Mouse (Mus musculus): ENCODE measurements around the gene Gm10277. TPM values are rescaled to one million over a fixed set of nuclear protein-coding genes. Genes with fewer than 3 reads are reported as not detected.

The Gm10277 gene
- polyA plus RNA-seq, 1 experiment from 2014 or later, result 1.4 TPM

DNA sequence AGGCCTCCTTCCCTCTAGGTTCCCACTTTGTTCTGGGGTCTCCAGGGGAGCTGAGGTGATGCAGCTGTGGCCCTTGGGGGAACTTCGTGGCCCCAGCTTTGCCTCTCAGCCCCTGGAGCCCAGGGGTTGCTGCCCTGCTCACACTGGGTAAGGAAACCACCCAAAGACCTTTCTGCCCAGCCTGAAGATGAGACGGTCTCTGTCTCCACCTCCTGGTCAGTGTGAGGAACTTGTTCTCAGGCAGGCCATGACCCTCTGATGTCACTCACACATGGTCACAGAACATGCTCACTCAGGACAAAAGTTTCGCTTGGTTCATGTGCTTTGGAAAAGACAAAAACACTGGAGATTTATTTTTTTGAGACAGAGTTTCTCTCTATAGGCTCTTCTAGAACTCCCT, 28.5 kb upstream of the Gm10277 start:
- no peaks in the 10 kb centered on the region for H3K27me3 ChIP-seq (ENCODE audit: low read depth, poor library complexity, severe bottlenecking)
- no peaks in the 10 kb centered on the region for H3K4me1 ChIP-seq
- no peak overlapping the region for H3K4me3 ChIP-seq
- H3K36me3 ChIP-seq, result peaks cover 43% of the 10 kb centered on the region
- H3K9me3 ChIP-seq (replicated peaks), result no peaks in the 10 kb centered on the region
- H3K27ac ChIP-seq, result no peak overlapping the region
- DNase-seq (ENCODE audit: low spot score), result peak; percentile 78
- 19% methylated on average over 3 of the region's 3 CpGs for WGBS

DNA sequence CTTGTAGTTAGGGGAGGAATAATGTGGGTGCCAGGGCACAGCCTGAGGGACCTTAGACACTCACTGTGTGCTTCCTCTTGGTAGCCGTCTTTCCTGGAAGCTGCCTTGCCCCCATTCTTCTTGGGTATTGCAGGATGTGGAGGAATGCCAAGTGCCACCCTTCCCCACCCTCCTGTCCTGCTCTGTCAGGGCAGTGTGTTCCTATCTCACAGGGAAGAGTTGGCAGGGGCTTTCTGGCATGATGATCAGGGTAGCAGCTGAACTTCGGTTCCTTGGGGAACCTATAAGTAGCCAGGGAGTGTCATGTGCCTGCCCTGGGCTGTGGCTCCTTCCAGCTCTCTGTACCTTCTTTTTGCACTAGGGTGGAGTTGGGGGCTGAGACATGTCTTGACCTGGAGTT, 26.4 kb upstream of the Gm10277 start:
- Histone ChIP-seq H3K4me1 (peaks cover 5% of the 10 kb centered on the region; the same call in 1 of the 2 replicates), H3K27ac (no peak overlapping the region), H3K9me3 (replicated peaks) (no peaks in the 10 kb centered on the region), H3K27me3 (ENCODE audit: low read depth, poor library complexity, severe bottlenecking) (no peaks in the 10 kb centered on the region), H3K4me3 (no peak overlapping the region), H3K36me3 (peaks cover 25% of the 10 kb centered on the region)
- 86% methylated on average over 2 of the region's 2 CpGs for WGBS
- no peak for DNase-seq (ENCODE audit: low spot score)

DNA sequence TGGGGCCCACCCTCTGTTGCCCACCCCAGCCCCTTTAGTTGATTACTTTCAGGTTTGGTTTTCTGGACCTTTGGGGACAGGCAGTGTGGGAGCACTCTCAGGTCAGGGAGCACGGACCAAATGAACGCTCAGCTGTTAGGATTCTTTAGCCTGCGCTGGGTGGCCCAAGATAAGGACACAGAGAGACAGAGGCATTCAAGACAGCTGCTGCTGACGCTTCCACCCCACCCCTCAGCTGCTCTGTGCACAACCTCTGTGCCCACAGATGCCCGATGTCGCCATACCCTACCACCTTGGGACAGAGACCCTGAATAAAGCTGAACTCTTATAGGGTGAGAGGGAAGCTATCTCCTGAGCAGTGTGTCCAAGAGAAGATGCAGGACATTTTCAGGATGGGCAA, 22.5 kb upstream of the Gm10277 start:
- no peaks in the 10 kb centered on the region for H3K27me3 ChIP-seq (ENCODE audit: low read depth, poor library complexity, severe bottlenecking)
- no peak for DNase-seq (ENCODE audit: low spot score)
- WGBS, result 89% methylated on average over 6 of the region's 6 CpGs
- peaks cover 9% of the 10 kb centered on the region for H3K36me3 ChIP-seq
- no peak overlapping the region for H3K27ac ChIP-seq
- no peaks in the 10 kb centered on the region for H3K9me3 ChIP-seq (replicated peaks)
- H3K4me3 ChIP-seq, result no peak overlapping the region
- H3K4me1 ChIP-seq, result peaks cover 16% of the 10 kb centered on the region; the same call in 1 of the 2 replicates

DNA sequence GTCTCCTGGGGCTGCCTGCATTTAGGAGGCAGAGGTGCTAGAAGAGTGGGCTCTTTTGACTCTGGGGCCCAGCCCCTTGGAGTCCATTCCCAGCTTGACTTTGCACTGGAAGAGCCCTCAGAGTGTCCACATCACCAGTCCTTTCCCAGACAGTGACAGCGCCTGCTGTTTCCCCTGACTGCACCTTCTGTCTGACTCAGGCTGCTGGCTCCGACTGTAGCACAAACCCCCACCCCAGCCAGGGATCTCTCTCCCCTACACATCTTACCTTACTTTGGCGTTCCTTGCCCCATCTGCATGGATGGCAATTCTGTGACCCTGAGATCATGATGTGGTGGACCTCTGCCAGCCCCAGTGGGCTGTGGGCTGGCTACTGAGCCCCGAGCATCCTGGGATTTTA, 21.7 kb upstream of the Gm10277 start:
- no peak for DNase-seq (ENCODE audit: low spot score)
- Histone ChIP-seq H3K36me3 (peaks cover 9% of the 10 kb centered on the region), H3K4me3 (no peak overlapping the region), H3K27me3 (ENCODE audit: low read depth, poor library complexity, severe bottlenecking) (no peaks in the 10 kb centered on the region), H3K4me1 (peaks cover 16% of the 10 kb centered on the region; the same call in 1 of the 2 replicates), H3K9me3 (replicated peaks) (no peaks in the 10 kb centered on the region), H3K27ac (no peak overlapping the region)
- 81% methylated on average over 4 of the region's 4 CpGs for WGBS

DNA sequence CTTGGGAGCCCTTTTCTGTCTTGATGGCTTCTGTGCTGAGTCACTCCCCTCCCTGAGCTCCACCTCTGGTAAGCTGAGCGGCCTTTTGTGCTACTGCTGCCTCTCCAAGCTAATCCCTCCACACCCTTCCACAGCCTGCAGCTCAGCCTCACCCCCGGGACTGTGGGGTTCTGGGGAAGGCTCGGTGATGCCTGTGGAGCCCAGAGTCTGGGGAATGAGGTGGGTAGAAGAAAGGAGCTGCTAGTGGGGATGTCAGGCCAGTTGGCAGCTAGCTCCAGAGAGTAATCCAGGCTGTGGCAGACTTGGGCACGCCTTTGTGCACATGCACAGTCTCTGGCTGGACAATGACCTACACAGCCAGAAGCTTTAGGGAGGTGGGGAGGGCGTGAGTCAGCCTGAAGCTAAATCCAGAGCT, 20.5 kb upstream of the Gm10277 start:
- no peak overlapping the region for H3K27ac ChIP-seq
- WGBS, result 53% methylated on average over 5 of the region's 5 CpGs
- no peaks in the 10 kb centered on the region for H3K9me3 ChIP-seq (replicated peaks)
- no peak for DNase-seq (ENCODE audit: low spot score)
- no peaks in the 10 kb centered on the region for H3K27me3 ChIP-seq (ENCODE audit: low read depth, poor library complexity, severe bottlenecking)
- peaks cover 16% of the 10 kb centered on the region; the same call in 1 of the 2 replicates for H3K4me1 ChIP-seq
- H3K4me3 ChIP-seq, result no peak overlapping the region
- peaks cover 9% of the 10 kb centered on the region for H3K36me3 ChIP-seq

DNA sequence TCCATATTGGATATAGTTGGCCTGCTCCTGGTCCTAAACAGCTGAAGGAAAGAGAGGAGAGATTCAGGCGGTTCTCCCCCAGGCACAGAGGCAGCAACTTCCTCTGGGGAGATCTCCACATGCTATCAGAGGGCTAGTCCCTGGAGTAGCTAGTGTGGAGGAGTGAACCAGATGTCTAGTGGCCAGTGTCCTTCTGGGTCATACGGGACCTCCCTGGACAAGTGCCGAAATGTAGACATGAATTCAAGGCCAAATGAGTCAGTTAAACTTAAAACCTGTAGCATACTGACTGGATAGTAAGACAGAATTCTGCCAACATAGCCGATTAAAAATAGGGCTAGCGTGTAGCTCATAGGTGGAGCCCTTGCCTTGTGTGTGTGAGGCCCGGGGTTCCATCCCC, 19.3 kb upstream of the Gm10277 start:
- Histone ChIP-seq H3K9me3 (replicated peaks) (no peaks in the 10 kb centered on the region), H3K4me3 (no peak overlapping the region), H3K27ac (no peak overlapping the region), H3K27me3 (ENCODE audit: low read depth, poor library complexity, severe bottlenecking) (no peaks in the 10 kb centered on the region), H3K4me1 (peaks cover 26% of the 10 kb centered on the region), H3K36me3 (no peaks in the 10 kb centered on the region; the same call in 1 of the 2 replicates)
- DNase-seq (ENCODE audit: low spot score), result no peak
- WGBS, result 80% methylated on average over 6 of the region's 6 CpGs

DNA sequence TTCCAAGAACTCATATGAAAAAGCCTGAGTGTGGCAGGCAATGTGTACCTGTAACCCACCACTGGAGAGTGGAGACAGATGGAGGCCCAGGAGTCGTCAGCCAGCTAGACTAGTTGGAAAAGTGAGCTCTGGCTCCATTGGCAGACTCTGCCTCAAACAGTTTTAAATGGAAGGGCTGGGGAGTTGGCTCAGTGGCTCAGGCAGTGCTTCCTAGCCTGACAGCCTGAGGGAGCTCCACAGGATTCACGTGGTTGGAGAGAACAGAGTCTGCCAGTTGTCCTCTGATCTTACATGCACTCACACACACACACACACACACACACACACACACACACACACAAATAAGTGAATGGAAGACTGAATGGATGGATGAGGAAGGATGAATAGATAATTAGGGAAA, 18.7 kb upstream of the Gm10277 start:
- WGBS, result 15% methylated on average over 2 of the region's 2 CpGs
- no peak overlapping the region for H3K4me3 ChIP-seq
- H3K27ac ChIP-seq, result no peak overlapping the region
- no peaks in the 10 kb centered on the region; the same call in 1 of the 2 replicates for H3K36me3 ChIP-seq
- H3K9me3 ChIP-seq (replicated peaks), result no peaks in the 10 kb centered on the region
- DNase-seq (ENCODE audit: low spot score), result no peak
- no peaks in the 10 kb centered on the region for H3K27me3 ChIP-seq (ENCODE audit: low read depth, poor library complexity, severe bottlenecking)
- peaks cover 31% of the 10 kb centered on the region for H3K4me1 ChIP-seq

DNA sequence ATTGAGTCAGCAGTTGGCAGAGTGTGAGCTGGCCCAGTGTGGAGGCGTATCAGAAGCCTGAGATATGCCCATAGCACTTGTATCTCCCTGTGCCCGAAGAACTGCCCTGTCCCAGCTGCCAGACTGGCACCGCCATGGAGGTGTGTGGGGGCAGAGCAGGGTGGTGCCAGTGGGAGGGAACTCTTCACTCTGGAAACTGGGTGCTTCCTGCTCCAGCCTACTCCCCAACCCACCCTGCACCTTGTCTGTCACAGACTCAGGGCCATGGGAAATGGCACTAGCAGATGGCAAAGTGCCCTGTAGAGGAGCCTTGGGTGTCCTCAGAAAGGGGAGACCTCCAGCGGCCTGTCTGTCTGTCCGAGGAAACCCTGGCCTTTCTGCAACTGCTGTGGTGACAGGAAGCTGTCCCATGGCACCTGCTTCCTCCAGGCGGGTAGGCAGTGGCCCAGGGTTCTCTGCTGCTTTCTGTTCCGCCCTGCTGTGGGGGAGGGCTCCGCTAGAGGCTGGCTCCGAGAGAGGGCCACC, 14.9 kb upstream of the Gm10277 start:
- no peaks in the 10 kb centered on the region for H3K27me3 ChIP-seq (ENCODE audit: low read depth, poor library complexity, severe bottlenecking)
- H3K4me1 ChIP-seq, result peaks cover 36% of the 10 kb centered on the region

DNA sequence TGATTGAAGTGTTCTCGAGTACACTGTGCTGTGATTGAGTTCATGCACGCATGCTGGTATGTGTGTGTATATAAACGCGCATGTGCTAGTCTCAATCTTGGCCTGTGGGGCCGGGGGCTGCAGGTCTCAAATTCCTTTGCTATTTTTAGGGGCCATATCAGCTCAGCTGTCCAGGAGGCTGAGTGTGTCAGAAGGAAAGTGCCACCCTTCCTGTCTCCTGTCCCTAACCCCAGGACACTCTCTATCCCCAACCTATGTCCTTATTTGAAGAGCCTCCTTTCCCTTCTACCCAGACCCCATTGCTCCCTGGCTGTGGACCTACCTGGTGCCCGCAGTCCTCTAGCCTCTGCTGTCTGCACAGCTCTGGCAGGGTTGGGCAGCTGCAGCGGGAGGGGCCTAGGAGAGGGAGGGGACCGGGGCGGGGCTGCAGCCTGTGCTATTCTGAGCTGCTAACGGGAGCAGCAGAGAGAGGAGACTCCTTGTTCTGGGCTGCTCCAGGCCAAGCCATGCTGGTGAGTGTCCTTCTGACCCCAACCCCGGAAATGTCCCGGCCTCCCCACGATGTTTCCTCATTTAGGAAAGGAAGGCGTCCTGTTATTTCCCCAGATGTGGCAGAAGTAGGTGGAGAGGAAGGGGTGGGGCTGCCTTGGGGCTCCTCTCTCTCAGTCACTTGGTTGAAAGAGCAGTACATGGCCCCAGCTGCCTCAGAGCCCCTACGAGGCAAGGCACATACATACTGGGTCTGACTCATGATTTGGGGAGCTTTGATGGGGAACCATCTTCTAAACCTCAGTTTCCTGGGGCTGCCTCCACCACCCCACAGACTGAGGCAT, 13.5 kb upstream of the Gm10277 start:
- peaks cover 36% of the 10 kb centered on the region for H3K4me1 ChIP-seq
- WGBS, result 31% methylated on average over 15 of the region's 15 CpGs
- peak; percentile 57 for DNase-seq (ENCODE audit: low spot score)
- peak overlapping the region; percentile 37; the same call in 1 of the 2 replicates for H3K27ac ChIP-seq
- no peaks in the 10 kb centered on the region for H3K27me3 ChIP-seq (ENCODE audit: low read depth, poor library complexity, severe bottlenecking)
- H3K9me3 ChIP-seq (replicated peaks), result no peaks in the 10 kb centered on the region
- H3K4me3 ChIP-seq, result peak overlapping the region; percentile 22
- no peaks in the 10 kb centered on the region; the same call in 1 of the 2 replicates for H3K36me3 ChIP-seq

More for the DNA sequence above, 14.9 kb upstream of the Gm10277 start:
- no peak for DNase-seq (ENCODE audit: low spot score)
- Histone ChIP-seq H3K36me3 (no peaks in the 10 kb centered on the region; the same call in 1 of the 2 replicates), H3K4me3 (no peak overlapping the region), H3K27ac (no peak overlapping the region; the same call in 1 of the 2 replicates), H3K9me3 (replicated peaks) (no peaks in the 10 kb centered on the region)
- 71% methylated on average over 9 of the region's 9 CpGs for WGBS

DNA sequence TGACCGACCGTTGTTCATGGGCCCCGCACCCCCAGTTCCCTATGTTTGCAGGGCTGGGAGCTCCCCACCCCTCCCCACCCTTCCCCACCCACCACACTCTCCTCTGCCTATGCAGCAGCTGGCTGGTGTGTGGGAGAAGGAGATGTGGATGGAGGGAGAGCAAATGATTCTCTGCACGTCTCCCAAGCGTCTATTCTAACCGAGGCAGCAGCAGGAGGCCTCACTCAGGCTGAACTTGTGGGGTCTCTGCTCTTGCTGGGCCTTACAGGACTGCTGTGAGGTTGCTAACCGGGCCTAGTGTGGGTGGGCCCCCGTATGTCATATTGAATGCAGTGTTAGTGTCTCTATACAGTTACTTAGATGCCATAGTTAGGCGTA, 12.9 kb upstream of the Gm10277 start:
- DNase-seq (ENCODE audit: low spot score), result no peak
- Histone ChIP-seq H3K36me3 (no peaks in the 10 kb centered on the region; the same call in 1 of the 2 replicates), H3K9me3 (replicated peaks) (no peaks in the 10 kb centered on the region), H3K4me1 (peaks cover 36% of the 10 kb centered on the region), H3K27ac (no peak overlapping the region), H3K27me3 (ENCODE audit: low read depth, poor library complexity, severe bottlenecking) (no peaks in the 10 kb centered on the region), H3K4me3 (no peak overlapping the region)
- WGBS, result 80% methylated on average over 9 of the region's 9 CpGs

DNA sequence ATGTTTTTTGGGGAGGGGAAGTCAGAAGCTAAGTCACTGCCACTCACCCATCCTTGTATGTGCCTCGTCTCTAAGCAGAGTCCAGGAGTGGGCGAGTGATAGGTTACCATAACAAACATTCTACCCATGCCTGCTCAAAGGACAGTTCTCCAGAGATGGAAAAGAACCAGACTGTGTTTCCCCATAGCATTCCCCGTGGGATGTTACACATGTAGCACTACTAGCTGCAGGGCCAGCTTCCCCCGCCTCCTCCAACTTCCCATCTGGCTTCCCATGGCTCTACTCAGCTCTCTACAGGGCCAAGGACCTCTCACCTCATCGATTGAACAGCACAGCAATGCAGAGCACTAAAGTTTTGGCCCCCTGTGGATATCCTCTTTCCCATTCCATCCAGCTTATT, 7.7 kb upstream of the Gm10277 start:
- Histone ChIP-seq H3K4me3 (no peak overlapping the region), H3K27me3 (ENCODE audit: low read depth, poor library complexity, severe bottlenecking) (no peaks in the 10 kb centered on the region), H3K4me1 (peaks cover 44% of the 10 kb centered on the region), H3K27ac (no peak overlapping the region), H3K36me3 (no peaks in the 10 kb centered on the region), H3K9me3 (replicated peaks) (no peaks in the 10 kb centered on the region)
- 77% methylated on average over 5 of the region's 5 CpGs for WGBS
- no peak for DNase-seq (ENCODE audit: low spot score)

DNA sequence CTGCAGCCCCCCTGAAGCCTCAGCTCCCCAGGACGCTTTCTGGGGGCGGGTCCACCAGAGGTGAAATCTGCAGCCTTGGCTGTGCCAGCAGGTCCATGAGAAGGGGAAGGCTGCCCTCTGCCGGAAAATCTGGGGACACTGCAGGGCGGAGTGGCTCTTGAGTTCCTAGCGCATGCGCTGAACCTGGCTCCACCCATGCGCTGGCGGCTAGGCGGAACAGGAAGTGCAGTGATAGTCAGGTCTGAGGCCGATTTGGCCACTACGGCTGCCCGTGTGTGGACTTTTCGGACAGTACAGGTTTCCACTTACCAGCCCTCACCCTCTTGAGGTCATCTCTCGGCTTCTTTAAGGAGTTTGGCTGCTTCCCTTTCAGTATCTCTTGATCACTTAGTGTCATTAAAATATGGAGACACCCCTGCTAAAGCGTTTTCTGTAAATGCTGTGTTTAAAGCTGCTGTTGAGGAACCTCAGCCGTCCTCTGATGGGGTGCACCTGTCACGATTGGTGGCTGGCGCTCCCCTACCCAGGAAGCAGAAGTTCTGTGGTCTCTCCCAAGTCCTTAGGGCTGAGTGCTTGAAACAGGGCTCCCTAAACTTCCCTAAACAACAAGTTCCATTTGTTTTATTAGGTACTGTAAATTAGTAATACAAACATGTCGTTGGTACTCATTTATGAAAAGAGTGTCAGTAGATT, 5.8 kb upstream of the Gm10277 start:
- Histone ChIP-seq H3K4me1 (peaks cover 38% of the 10 kb centered on the region), H3K27ac (peak overlapping the region; percentile 74)
- peak; percentile 99 for DNase-seq (ENCODE audit: low spot score)

DNA sequence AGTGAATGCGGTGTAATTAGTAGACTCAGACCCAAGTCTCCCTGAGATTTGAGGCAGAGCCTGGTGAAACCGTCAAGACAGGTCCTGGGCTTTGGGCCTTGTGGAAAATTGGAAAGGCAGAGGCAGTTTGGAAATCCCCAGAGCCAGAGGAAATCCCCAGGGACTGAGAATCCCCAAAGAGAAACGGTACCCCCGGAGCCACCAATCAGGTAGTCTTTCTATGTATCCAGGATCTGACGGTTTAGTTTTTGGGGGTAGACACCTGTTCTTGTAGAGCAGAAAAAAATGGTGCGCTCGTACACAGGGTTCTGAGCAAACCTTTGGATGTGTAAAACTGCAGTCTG, 5.0 kb upstream of the Gm10277 start:
- 79% methylated on average over 7 of the region's 7 CpGs for WGBS
- Histone ChIP-seq H3K4me3 (no peak overlapping the region), H3K27me3 (ENCODE audit: low read depth, poor library complexity, severe bottlenecking) (no peaks in the 10 kb centered on the region), H3K27ac (peak overlapping the region; percentile 78; the same call in 1 of the 2 replicates), H3K9me3 (replicated peaks) (no peaks in the 10 kb centered on the region), H3K4me1 (peaks cover 38% of the 10 kb centered on the region), H3K36me3 (no peaks in the 10 kb centered on the region)
- DNase-seq (ENCODE audit: low spot score), result no peak

More for the DNA sequence above, 5.8 kb upstream of the Gm10277 start:
- Histone ChIP-seq H3K36me3 (no peaks in the 10 kb centered on the region), H3K4me3 (peak overlapping the region; percentile 52), H3K27me3 (ENCODE audit: low read depth, poor library complexity, severe bottlenecking) (no peaks in the 10 kb centered on the region), H3K9me3 (replicated peaks) (no peaks in the 10 kb centered on the region)
- 5% methylated on average over 19 of the region's 19 CpGs for WGBS

Measured in limb, embryonic 10.5 days (tissue).